Mouse (Mus musculus) embryonic fibroblast, embryonic 13.5 days (primary cell): ENCODE measurements at regions not wholly inside any gene's neighbourhood (a gene's known extent, or its start where the extent isn't known, plus 50 kb on each side); places are given as distances from the start of the nearest gene placed in this dataset.

Experiments
- H3K27ac ChIP-seq: 2 replicates; pipeline ENCODE4 v1.5.1; 2012; ENCODE audit warnings: low read length, control low read depth, inconsistent platforms; ENCODE audit not compliant: insufficient read depth
- H3K4me1 ChIP-seq: 2 replicates; pipeline ENCODE4 v1.6.1; 2011; ENCODE audit warnings: low read length; ENCODE audit not compliant: control insufficient read depth, insufficient read depth
- H3K4me3 ChIP-seq: 2 replicates; pipeline ENCODE4 v1.5.1; 2011; ENCODE audit warnings: mild to moderate bottlenecking, control low read depth, low read length; ENCODE audit not compliant: insufficient read depth
- CTCF ChIP-seq: IDR thresholded peaks from 2 replicates; pipeline ENCODE4 v1.5.1; 2011; ENCODE audit warnings: mild to moderate bottlenecking, control low read depth, low read length, moderate library complexity, borderline replicate concordance; ENCODE audit not compliant: insufficient read depth
- POLR2A ChIP-seq: IDR thresholded peaks from 2 replicates; pipeline ENCODE4 v1.6.1; 2011; ENCODE audit warnings: low read depth, mild to moderate bottlenecking, control low read depth, low read length, moderate library complexity

GRCm38 (mm10) chr4:34468096-34468495, 82.6 kb upstream of the Akirin2 start:
- Histone ChIP-seq H3K4me1 (no peaks in the 10 kb centered on the region), H3K4me3 (no peak overlapping the region), H3K27ac (no peak overlapping the region)
- TF ChIP-seq POLR2A (no peak), CTCF (no peak)

- TF ChIP-seq POLR2A (no peak), CTCF (no peak)
- no peaks in the 10 kb centered on the region for H3K4me1 ChIP-seq
- no peak overlapping the region for H3K27ac ChIP-seq
- H3K4me3 ChIP-seq: no peak overlapping the region
Measured at GRCm38 (mm10) chr4:34475792-34476448, 74.8 kb upstream of the Akirin2 start.

DNA sequence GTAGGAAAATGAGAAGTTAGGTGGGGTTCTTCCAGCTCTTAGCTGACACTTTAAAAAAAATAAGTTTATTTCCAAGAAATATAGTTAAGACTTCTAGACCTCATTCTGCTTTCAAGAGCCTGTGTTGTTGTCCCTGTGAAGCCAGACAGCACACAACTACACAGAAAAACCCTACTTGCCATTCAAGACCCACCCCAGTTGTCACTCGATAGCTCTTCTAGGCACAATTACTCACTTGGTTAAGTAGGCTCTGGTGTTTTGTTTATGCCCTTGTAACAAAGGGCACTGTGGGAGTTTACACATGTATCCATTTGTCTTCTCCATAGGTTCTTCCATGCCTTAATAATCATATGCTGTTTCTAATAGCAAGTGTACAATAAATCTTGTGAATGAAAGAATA, 66.5 kb upstream of the Akirin2 start:
- H3K4me1 ChIP-seq: no peaks in the 10 kb centered on the region
- H3K27ac ChIP-seq: no peak overlapping the region
- TF ChIP-seq CTCF (no peak), POLR2A (no peak)
- H3K4me3 ChIP-seq: no peak overlapping the region

DNA sequence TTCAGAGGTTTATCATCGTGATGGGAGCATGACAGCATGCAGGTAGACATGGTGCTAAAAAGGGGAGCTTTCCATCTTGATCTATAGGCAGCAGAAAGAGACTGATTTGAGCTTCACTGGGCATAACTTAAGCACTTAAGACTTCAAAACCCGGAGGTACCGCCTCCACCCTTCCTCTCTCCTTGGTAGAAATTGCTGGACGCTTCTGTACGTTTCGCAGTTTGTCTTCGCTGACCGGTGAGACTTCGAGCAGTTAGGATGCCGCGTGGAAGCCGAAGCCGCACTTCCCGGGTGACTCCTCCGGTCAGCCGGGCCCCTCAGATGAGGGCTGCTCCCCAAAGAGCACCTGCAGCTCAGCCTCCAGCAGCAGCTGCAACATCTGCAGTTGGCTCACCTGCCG, 65.2 kb upstream of the Akirin2 start:
- no peaks in the 10 kb centered on the region for H3K4me1 ChIP-seq
- H3K4me3 ChIP-seq: no peak overlapping the region
- H3K27ac ChIP-seq: no peak overlapping the region
- no peak for TF ChIP-seq POLR2A
- no peak for TF ChIP-seq CTCF

- Histone ChIP-seq H3K27ac (no peak overlapping the region), H3K4me3 (no peak overlapping the region), H3K4me1 (no peaks in the 10 kb centered on the region)
- TF ChIP-seq POLR2A (no peak), CTCF (no peak)
Measured at GRCm38 (mm10) chr4:34494961-34495723, 55.6 kb upstream of the Akirin2 start.

DNA sequence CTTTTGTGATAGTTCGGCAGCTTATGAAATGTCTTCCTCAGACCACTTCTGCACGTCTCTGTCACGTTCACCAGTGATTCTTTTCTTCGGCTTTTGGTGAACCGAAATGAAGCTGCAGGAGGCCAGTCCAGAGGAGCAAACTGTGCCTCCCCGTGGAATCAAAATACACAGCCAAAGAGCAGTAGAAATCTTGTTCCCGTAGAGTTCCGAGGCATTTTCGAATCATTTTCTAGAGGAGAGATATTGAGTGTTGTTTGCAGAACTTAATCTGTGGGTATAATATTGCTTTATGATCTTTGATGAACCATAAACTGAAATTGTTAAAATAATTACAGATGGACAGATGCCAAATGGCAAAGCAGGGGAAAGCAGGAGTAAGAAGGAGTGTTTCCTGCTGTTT, 52.4 kb upstream of the Akirin2 start:
- Histone ChIP-seq H3K4me3 (no peak overlapping the region), H3K4me1 (no peaks in the 10 kb centered on the region), H3K27ac (no peak overlapping the region)
- TF ChIP-seq POLR2A: no peak
- TF ChIP-seq CTCF: no peak

- H3K4me1 ChIP-seq: no peaks in the 10 kb centered on the region
- no peak overlapping the region for H3K4me3 ChIP-seq
- H3K27ac ChIP-seq: no peak overlapping the region
- TF ChIP-seq POLR2A: no peak
Measured at GRCm38 (mm10) chr4:34498781-34499180, 52.0 kb upstream of the Akirin2 start.

GRCm38 (mm10) chr4:34499731-34500130, 51.0 kb upstream of the Akirin2 start:
- TF ChIP-seq POLR2A (no peak), CTCF (no peak)
- no peak overlapping the region for H3K4me3 ChIP-seq

More at GRCm38 (mm10) chr4:34499731-34500130, 51.0 kb upstream of the Akirin2 start:
- H3K4me1 ChIP-seq: no peaks in the 10 kb centered on the region
- H3K27ac ChIP-seq: no peak overlapping the region
